Mouse (Mus musculus): ENCODE data around the gene Gprasp1. TPM values are rescaled to one million over a fixed set of nuclear protein-coding genes. Genes with fewer than 3 reads are reported as not detected.
"Not testable (repeated sequence)": the region's sequence is repeated elsewhere in the genome, so short reads cannot be mapped to it uniquely, and the experiment has no call there.

The Gprasp1 gene
- polyA plus RNA-seq, 1 experiment from 2014 or later: 271 TPM

DNA sequence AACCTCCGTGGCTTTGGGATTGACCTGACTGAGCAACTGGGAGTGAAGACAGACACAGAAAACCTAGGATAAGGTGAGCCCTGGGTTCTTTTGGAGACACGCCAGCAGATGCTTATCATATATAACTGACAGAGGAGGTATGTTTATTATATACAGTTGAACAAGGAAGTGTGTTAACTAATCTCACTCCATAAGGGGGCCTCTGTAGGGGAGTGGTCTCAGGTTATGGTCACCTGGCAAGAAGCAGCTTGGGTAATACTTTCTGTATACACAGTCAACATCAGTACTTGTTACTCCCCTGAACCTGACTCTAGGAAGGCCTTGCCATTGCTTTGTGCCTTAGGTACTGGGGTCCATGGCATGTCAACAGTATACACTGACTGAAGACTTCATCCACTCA is 26.0 kb downstream of the Gprasp1 start:
- H3K36me3 ChIP-seq (replicated peaks): no peaks in the 10 kb centered on the region
- H3K4me1 ChIP-seq: no peaks in the 10 kb centered on the region
- ATAC-seq (replicated peaks): no peak
- H3K9me3 ChIP-seq: no peaks in the 10 kb centered on the region
- no peak overlapping the region for H3K4me2 ChIP-seq
- no peaks in the 10 kb centered on the region for H3K27me3 ChIP-seq (replicated peaks)
- WGBS: 87% methylated on average over 2 of the region's 2 CpGs
- H3K27ac ChIP-seq: no peak overlapping the region
- H3K4me3 ChIP-seq: no peak overlapping the region
- H3K9ac ChIP-seq: no peak overlapping the region

DNA sequence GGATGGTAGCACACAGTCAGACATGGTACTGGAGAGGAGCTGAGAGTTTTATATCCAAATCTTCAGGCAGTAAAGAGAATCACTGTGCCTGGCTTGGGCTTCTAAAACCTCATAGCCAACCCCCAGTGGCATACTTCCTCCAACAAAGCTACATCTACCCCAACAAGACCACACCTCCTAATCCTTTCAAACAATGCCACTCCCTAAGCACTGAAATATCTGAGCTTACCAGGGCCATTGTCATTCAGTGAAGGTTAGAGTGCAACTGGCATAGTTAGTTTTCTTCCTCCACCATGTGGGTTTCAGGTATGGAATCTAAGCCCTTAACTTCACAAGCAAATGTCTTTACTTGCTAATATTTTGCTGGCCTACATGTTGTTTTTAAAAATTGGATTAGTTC is 49.0 kb downstream of the Gprasp1 start:
- Histone ChIP-seq H3K27me3 (replicated peaks) (no peaks in the 10 kb centered on the region), H3K27ac (no peak overlapping the region), H3K9ac (no peak overlapping the region), H3K4me1 (no peaks in the 10 kb centered on the region), H3K9me3 (no peaks in the 10 kb centered on the region), H3K36me3 (replicated peaks) (no peaks in the 10 kb centered on the region), H3K4me3 (no peak overlapping the region), H3K4me2 (no peak overlapping the region)
- ATAC-seq (replicated peaks): no peak

DNA sequence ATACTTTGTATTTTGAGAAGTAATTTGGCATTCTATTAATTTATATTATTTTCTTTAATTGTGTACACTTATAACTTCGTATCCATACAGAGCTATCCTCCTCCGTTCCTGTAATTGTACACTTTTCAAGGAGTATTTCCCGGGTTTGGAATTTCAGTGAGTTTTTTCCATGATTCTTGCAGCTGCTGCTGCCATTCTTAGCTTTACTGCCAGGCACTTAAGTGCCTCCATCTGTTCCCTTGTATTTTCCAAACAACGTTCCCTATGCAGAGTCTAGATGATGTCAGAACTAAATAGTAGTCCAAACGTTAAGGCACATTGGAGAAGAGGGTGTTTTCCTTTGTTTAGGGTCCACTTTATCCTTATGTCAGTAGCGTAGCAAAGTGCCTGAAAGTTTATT is 49.8 kb downstream of the Gprasp1 start:
- no peak overlapping the region for H3K27ac ChIP-seq
- H3K4me1 ChIP-seq: no peaks in the 10 kb centered on the region
- no peak overlapping the region for H3K4me2 ChIP-seq
- H3K4me3 ChIP-seq: no peak overlapping the region
- H3K36me3 ChIP-seq (replicated peaks): no peaks in the 10 kb centered on the region
- no peak for ATAC-seq (replicated peaks)
- H3K9me3 ChIP-seq: no peaks in the 10 kb centered on the region
- no peaks in the 10 kb centered on the region for H3K27me3 ChIP-seq (replicated peaks)
- WGBS: 77% methylated on average over 6 of the region's 6 CpGs
- H3K9ac ChIP-seq: no peak overlapping the region

DNA sequence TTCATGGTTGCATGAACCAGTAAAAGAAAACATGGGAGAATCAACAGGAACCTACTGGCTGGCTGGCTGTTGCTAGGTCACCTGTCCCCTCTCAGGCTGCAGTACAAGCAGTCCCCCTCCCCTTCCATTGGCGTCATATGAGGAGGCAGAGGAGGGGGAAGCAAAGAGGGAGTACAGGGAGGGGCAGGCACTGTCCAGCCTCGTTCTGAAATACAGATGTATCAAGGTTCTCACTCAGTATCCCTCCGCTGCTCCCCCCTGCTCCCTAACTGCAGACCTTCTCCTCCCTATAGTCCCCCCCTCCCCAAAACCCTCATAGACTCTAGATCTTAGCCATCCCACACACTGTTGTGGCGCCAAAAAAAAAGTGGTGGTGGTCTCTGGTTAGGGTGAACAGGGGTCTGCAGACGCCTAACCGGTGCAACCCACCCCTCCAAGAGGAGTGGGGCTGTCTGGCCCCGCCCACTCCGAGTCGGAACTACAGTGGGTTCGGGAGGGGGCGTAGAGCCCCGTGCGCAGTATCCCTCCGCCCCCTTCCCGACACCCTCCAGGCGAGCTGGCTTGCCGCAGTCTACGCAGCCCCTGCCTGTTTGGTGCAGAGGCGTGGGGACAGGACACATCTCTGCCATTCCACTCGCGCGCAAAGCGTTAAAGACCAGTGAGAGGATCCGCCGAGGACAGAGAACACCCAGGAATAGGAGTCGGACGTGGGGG is 53.2 kb downstream of the Gprasp1 start:
- Histone ChIP-seq H3K4me2 (peak overlapping the region; percentile 51), H3K27ac (peak overlapping the region; percentile 84), H3K4me3 (peak overlapping the region; percentile 61), H3K9ac (peak overlapping the region; percentile 71)
- H3K4me1 ChIP-seq; H3K36me3 ChIP-seq (replicated peaks); H3K27me3 ChIP-seq (replicated peaks); H3K9me3 ChIP-seq: not testable (repeated sequence)
- ATAC-seq (replicated peaks): peak; percentile 95
- 31% methylated on average over 25 of the region's 27 CpGs for WGBS

DNA sequence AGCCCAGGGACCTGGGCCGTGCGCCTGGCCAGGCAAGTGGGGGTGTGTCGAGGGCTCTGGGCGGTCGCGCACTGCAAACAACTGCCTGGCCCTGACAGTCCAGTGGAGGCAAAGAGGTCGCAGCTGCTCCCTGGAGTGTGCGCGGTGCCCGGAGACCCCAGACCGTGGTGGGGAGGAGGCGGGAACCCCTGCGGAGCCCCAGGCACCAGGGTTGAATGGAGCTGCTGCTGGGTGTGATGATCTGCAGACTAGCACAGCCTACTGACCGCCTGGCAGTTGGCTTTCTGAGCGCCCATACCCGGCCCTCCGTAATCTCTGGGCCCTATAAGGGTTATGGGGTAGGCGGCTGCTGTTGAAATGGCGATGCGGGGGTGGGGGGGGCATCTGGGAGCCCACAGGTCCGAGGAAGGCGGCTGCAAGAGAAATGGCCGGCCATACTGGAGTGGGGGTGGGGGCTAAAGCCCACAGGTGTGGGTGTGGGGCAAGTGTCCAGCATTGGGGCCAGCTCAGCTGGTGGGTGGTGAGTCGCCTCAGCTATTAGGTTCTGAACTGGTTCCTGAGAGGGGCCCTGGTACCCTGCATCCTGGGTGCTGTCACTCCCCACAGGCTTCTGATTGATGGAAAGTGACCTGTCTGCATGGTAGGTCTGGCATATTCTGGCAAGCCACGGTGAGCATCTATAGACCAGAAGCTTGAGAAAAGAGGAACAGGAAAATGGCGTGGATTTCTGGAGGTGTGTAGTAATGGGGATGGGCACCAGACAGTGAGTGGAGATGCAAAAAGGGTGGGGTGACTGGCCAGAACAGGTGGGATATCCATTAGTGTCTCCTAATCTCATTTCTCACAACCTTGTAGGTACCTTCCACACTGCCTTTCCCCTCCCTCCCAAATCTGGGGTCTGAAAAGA is 54.0 kb downstream of the Gprasp1 start:
- not testable (repeated sequence) for H3K9me3 ChIP-seq; H3K27me3 ChIP-seq (replicated peaks); H3K36me3 ChIP-seq (replicated peaks); H3K4me1 ChIP-seq
- H3K9ac ChIP-seq: peak overlapping the region; percentile 71
- 23% methylated on average over 23 of the region's 26 CpGs for WGBS
- peak; percentile 71 for ATAC-seq (replicated peaks)
- H3K4me2 ChIP-seq: peak overlapping the region; percentile 51
- peak overlapping the region; percentile 61 for H3K4me3 ChIP-seq
- H3K27ac ChIP-seq: peak overlapping the region; percentile 84

DNA sequence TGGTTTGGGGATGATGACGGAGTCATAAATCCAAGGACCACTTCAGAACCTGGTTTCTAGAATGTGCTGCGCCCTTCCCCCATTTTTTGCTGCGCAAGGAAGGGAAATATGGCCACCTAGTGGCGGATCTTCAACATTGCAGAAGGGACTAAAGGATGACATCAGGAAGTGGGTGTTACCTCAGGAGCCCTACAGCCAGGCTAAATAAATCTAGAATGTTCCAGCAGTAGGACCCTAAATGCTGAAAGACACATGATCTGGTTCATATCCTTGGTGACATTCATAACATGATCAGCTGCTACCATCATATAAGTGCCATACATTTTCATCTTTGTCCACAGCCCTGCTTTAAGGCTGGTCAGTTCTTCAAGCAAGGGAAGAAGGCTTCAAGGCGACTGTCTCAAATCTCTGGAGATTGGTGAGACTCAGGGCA is 54.7 kb downstream of the Gprasp1 start, which contains the start of gene Bhlhb9:
Gene Bhlhb9 (plus strand): TSS at position 383 of the 433 bp plus-strand sequence.
- WGBS: 29% methylated on average over 4 of the region's 5 CpGs
- H3K9ac ChIP-seq: peak within 1 kb of the TSS; percentile 71
- not testable (repeated sequence) for H3K27me3 ChIP-seq (replicated peaks); H3K4me1 ChIP-seq; H3K9me3 ChIP-seq; H3K36me3 ChIP-seq (replicated peaks)
- peak; percentile 3; the same call in 1 of the 2 replicates for ATAC-seq (replicated peaks)
- H3K27ac ChIP-seq: peak within 1 kb of the TSS; percentile 84
- peak within 1 kb of the TSS; percentile 51 for H3K4me2 ChIP-seq
- H3K4me3 ChIP-seq: peak within 1 kb of the TSS; percentile 61

DNA sequence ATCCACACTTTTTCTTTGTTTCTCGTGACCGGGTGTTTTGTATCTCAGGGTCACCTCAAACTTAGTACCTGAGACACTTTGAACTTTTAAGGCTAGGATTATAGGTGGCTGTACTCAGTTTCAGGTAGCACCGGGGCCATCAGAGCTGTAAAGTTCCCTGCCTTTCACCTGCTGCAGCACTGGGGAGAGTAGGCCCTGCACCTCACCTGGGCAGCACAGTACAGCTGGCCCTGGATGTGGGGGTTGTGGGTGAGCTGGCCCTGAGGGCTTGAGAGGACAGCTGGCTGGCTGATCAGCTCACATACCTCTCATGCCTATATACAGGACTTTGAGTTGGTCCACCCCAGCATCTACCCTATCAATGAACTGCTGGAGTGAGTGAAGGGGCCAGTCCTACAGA is 61.6 kb downstream of the Gprasp1 start:
- ATAC-seq (replicated peaks): no peak
- Histone ChIP-seq H3K4me1 (no peaks in the 10 kb centered on the region), H3K4me3 (no peak overlapping the region), H3K4me2 (no peak overlapping the region), H3K36me3 (replicated peaks) (no peaks in the 10 kb centered on the region), H3K9me3 (no peaks in the 10 kb centered on the region), H3K9ac (no peak overlapping the region), H3K27ac (no peak overlapping the region), H3K27me3 (replicated peaks) (no peaks in the 10 kb centered on the region)
- 86% methylated on average over 3 of the region's 3 CpGs for WGBS

DNA sequence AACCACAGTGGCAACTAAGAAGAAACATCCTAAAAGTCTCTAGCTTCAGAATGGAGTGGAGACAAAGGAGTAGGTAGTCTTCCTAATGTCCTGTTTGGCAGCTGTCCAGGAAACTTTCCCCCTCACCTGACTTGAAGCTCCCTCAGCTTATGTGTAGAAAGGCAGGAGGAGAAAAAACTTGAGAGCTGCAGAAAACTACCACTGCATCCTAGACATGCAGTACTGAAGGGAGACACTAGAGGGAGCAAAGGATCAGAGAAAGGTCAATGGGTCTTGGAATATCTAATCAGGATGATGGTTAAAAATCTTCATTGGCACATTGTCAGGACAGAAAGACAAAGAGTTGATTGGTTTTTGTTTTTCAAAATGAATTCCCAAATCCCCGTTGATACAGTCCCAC is 63.2 kb downstream of the Gprasp1 start:
- Histone ChIP-seq H3K4me3 (no peak overlapping the region), H3K9ac (no peak overlapping the region), H3K9me3 (no peaks in the 10 kb centered on the region), H3K27ac (no peak overlapping the region), H3K4me1 (no peaks in the 10 kb centered on the region), H3K4me2 (no peak overlapping the region), H3K36me3 (replicated peaks) (no peaks in the 10 kb centered on the region), H3K27me3 (replicated peaks) (no peaks in the 10 kb centered on the region)
- WGBS: 30% methylated on average over 1 of the region's 1 CpGs
- ATAC-seq (replicated peaks): peak; percentile 42; the same call in 1 of the 2 replicates

DNA sequence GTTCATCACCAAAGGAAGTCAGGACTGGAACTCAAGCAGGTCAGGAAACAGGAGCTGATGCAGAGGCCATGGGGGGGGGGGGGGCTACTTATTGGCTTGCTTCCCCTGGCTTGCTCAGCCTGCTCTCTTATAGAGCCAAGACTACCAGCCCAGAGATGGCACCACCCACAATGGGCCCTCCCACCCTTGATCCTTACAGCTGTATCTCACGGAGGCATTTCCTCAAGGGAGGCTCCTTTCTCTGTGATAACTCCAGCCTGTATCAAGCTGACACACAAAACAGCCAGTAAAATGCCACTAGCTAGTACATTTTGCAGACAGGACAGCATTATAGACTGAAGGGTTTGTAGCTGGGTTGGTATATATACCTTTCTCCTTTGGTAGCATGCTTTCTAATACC is 93.4 kb downstream of the Gprasp1 start:
- not testable (repeated sequence) for ATAC-seq (replicated peaks); H3K4me2 ChIP-seq; H3K27me3 ChIP-seq (replicated peaks); H3K4me1 ChIP-seq; H3K27ac ChIP-seq; H3K36me3 ChIP-seq (replicated peaks); H3K4me3 ChIP-seq; H3K9ac ChIP-seq; H3K9me3 ChIP-seq
- WGBS: 54% methylated on average over 1 of the region's 1 CpGs

DNA sequence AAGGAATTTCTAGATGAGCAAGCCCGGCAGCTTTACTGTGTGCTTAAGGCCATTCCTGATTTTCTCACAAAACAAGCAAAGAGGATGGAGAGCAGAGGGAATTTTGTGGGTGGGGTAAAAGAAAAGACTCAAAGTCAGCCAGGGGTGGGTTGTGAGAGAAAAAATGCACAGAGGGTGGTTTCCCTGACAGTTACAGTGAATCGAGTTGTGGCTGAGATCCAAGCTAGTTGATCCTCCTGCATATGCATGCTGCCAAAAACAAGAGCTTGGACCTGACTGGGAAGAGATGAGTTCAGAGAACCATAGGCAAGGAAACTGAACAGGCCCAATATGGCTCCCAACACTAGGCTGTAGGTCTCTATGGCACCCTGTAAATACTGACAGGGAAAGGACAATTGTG is 95.4 kb downstream of the Gprasp1 start:
- Histone ChIP-seq H3K27me3 (replicated peaks) (no peaks in the 10 kb centered on the region), H3K9me3 (no peaks in the 10 kb centered on the region), H3K27ac (peak overlapping the region; percentile 76), H3K36me3 (replicated peaks) (no peaks in the 10 kb centered on the region; the same call in 1 of the 2 replicates), H3K4me2 (peak overlapping the region; percentile 56; the same call in 1 of the 2 replicates), H3K4me3 (peak overlapping the region; percentile 61; the same call in 1 of the 2 replicates), H3K4me1 (no peaks in the 10 kb centered on the region), H3K9ac (no peak overlapping the region)
- 0 out of 2 replicates have a peak, but pooled peaks have one; percentile 4 for ATAC-seq (replicated peaks)
- WGBS: 63% methylated on average over 2 of the region's 2 CpGs

DNA sequence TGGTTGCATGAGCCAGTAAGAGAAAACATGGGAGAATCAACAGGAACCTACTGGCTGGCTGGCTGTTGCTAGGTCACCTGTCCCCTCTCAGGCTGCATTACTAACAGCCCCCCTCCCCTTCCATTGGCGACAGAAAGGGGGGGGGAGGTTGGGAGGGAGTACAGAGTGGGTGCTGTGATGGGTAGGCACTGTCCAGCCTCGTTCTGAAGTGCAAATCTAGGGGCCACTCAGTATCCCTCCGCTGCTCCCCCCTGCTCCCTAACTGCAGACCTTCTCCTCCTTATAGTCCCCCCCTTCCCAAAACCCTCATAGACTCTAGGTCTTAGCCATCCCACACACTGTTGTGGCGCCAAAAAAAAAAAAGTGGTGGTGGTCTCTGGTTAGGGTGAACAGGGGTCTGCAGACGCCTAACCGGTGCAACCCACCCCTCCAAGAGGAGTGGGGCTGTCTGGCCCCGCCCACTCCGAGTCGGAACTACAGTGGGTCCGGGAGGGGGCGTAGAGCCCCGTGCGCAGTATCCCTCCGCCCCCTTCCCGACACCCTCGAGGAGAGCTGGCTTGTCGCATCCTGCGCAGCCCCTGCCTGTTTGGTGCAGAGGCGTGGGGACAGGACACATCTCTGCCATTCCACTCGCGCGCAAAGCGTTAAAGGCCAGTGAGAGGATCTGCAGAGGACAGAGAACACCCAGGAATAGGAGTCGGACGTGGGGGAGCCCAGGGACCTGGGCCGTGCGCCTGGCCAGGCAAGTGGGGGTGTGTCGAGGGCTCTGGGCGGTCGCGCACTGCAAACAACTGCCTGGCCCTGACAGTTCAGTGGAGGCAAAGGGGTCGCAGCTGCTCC is 96.2 kb downstream of the Gprasp1 start, which contains the start of gene Gprasp2:
Gene Gprasp2 (plus strand): TSS at position 514 of the 840 bp plus-strand sequence.
- H3K9me3 ChIP-seq; H3K4me1 ChIP-seq; H3K36me3 ChIP-seq (replicated peaks); H3K27me3 ChIP-seq (replicated peaks): not testable (repeated sequence)
- H3K4me2 ChIP-seq: peak within 1 kb of the TSS; percentile 56
- H3K4me3 ChIP-seq: peak within 1 kb of the TSS; percentile 61
- H3K9ac ChIP-seq: peak within 1 kb of the TSS; percentile 73
- ATAC-seq (replicated peaks): peak; percentile 93
- WGBS: 35% methylated on average over 28 of the region's 32 CpGs
- peak within 1 kb of the TSS; percentile 76 for H3K27ac ChIP-seq

Data from midbrain, embryonic 15.5 days (tissue).